Mouse (Mus musculus) cerebellum, postnatal 4 days (tissue): ENCODE results near the gene Rtbdn.
"Not testable (repeated sequence)": the region's sequence is repeated elsewhere in the genome, so short reads cannot be mapped to it uniquely, and the experiment has no call there.

Experiments
- DNase-seq, 2 experiments: peaks; one replicate each; pipeline ENCODE4 v3.0.0; 2022; ENCODE audit warnings: low spot score in 2 of 2, mixed read lengths in 1 of 2

Gene Rtbdn

GRCm38 (mm10) chr8:84946528-84947240 is at the start of gene Rtbdn:
Rtbdn (plus strand) TSS chr8:84946991.
- peak in 1 of 2 experiments; percentile 56 for DNase-seq

- no peak for DNase-seq
Measured at GRCm38 (mm10) chr8:84901071-84901470, 45.7 kb upstream of the Rtbdn start.

GRCm38 (mm10) chr8:84901752-84902151 is 45.0 kb upstream of the Rtbdn start, which contains the start of gene Klf1:
Klf1 (plus strand) TSS chr8:84901928.
- DNase-seq, result no peak

- DNase-seq, result no peak
Measured at GRCm38 (mm10) chr8:84902367-84902919, 44.3 kb upstream of the Rtbdn start.

- peak; percentile 93 to 98 for DNase-seq
Measured at GRCm38 (mm10) chr8:84902920-84903661, 43.7 kb upstream of the Rtbdn start.

- no peak for DNase-seq
Measured at GRCm38 (mm10) chr8:84904351-84904750, 42.4 kb upstream of the Rtbdn start.

GRCm38 (mm10) chr8:84907037-84907436 is 39.8 kb upstream of the Rtbdn start:
- no peak for DNase-seq

GRCm38 (mm10) chr8:84907493-84907892 is 39.3 kb upstream of the Rtbdn start:
- no peak for DNase-seq

GRCm38 (mm10) chr8:84907979-84908378 is 38.8 kb upstream of the Rtbdn start:
- DNase-seq, result not testable (repeated sequence)

- DNase-seq, result peak; percentile 65 to 85
Measured at GRCm38 (mm10) chr8:84908421-84909161, 38.2 kb upstream of the Rtbdn start, which contains the start of gene Dnase2a. Dnase2a (plus strand) TSS chr8:84908560.

- no peak for DNase-seq
Measured at GRCm38 (mm10) chr8:84909162-84909767, 37.5 kb upstream of the Rtbdn start.

GRCm38 (mm10) chr8:84909949-84910348 is 36.8 kb upstream of the Rtbdn start:
- no peak for DNase-seq

GRCm38 (mm10) chr8:84910551-84910950 is 36.2 kb upstream of the Rtbdn start:
- DNase-seq, result no peak

- no peak for DNase-seq
Measured at GRCm38 (mm10) chr8:84911854-84912253, 34.9 kb upstream of the Rtbdn start.

GRCm38 (mm10) chr8:84912391-84912790 is 34.4 kb upstream of the Rtbdn start:
- no peak for DNase-seq

GRCm38 (mm10) chr8:84912895-84913501 is 33.8 kb upstream of the Rtbdn start:
- DNase-seq, result no peak

GRCm38 (mm10) chr8:84913502-84913900 is 33.3 kb upstream of the Rtbdn start:
- DNase-seq, result no peak

- no peak for DNase-seq
Measured at GRCm38 (mm10) chr8:84913960-84914359, 32.8 kb upstream of the Rtbdn start.

GRCm38 (mm10) chr8:84915269-84915668 is 31.5 kb upstream of the Rtbdn start:
- DNase-seq, result no peak

GRCm38 (mm10) chr8:84917781-84918180 is 29.0 kb upstream of the Rtbdn start:
- no peak for DNase-seq

GRCm38 (mm10) chr8:84918646-84919045 is 28.1 kb upstream of the Rtbdn start:
- DNase-seq, result no peak
